Mouse (Mus musculus): ENCODE results near the gene Ndufb6.

- TF ChIP-seq GATA1 (IDR thresholded peaks at IDR 0.05; ENCODE audit: borderline replicate concordance, low read length) (no peak), FLI1 (IDR thresholded peaks at IDR 0.05; ENCODE audit: low read length) (no peak)
Observed at GRCm38 (mm10) chr4:40285582-40285981, 6.4 kb upstream of the Ndufb6 start.
